Mouse (Mus musculus): ENCODE measurements around the gene Abcb1a.
"Not testable (repeated sequence)": the region's sequence is repeated elsewhere in the genome, so short reads cannot be mapped to it uniquely, and the experiment has no call there.

Gene Abcb1a

GRCm38 (mm10) chr5:8732639-8733038, 72.8 kb downstream of the Abcb1a start:
- no peak for DNase-seq

DNA sequence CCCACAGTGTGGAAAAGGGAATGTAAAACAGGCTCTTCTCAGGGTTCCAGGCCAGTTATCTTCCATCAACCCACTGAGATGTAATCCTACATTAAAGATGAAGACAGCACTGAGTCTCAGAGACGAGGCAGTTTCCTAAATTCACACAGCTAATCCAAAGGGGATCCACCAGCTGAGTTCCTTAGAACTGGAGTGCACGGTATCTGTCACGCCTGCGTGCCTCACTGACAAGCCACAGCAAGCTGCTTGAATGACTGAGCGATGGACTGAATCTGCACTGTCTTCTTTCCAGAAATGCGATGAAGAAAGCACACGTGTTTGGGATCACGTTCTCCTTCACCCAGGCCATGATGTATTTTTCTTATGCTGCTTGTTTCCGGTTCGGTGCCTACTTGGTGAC, 73.4 kb downstream of the Abcb1a start:
- not testable (repeated sequence) for DNase-seq

DNA sequence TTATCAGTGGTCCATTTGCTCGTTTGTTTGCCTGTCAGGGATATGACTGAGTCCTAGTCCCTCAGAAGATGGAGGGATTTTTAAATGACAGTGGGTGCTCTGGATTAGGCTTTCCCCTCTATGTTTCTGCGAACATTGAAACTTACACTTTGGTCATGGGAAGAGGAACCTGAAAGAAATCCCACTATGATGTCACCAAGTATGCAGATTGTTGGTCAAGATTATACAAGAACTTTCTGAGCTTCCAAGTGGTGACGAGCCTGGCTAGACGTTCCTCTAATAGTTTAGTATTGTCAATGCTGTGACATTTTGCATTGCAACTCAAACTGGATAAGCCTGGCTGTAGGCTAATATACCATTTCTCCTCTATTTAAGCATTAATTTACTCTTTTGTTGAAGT, 76.5 kb downstream of the Abcb1a start:
- no peak for DNase-seq

GRCm38 (mm10) chr5:8737062-8737461, 77.2 kb downstream of the Abcb1a start:
- DNase-seq: no peak

DNA sequence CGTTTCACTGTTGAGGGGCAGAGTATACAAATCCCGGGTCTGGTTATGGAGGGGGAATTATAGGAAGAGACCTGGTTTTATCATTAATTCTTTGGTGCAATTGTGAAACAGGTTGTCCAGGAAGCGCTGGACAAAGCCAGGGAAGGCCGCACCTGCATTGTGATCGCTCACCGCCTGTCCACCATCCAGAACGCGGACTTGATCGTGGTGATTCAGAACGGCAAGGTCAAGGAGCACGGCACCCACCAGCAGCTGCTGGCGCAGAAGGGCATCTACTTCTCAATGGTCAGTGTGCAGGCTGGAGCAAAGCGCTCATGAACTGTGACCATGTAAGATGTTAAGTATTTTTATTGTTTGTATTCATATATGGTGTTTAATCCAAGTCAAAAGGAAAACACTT, 87.4 kb downstream of the Abcb1a start:
- DNase-seq: not testable (repeated sequence)

- DNase-seq: no peak
Measured at GRCm38 (mm10) chr5:8772866-8773265, 113.0 kb downstream of the Abcb1a start.

- no peak for DNase-seq
Measured at GRCm38 (mm10) chr5:8778311-8778710, 118.4 kb downstream of the Abcb1a start.

DNA sequence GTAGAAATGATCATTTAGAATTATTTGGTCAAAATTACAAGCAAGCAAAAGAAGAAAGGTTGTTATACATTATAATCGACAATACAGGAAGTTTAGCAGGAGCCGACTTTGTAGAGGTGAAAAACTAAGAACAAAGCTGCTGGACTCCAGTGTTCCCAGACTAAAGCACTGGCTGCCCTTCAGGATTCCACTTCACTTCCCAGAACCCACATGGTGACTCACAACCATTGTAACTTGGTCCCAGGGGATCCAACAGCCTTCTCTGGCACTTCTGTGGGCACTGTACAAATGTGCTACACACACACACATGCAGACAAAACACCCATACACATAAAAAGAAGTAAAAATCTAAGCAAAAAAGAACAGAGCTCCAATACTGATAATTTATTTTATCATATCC, 118.9 kb downstream of the Abcb1a start:
- DNase-seq: no peak

- no peak for DNase-seq
Measured at GRCm38 (mm10) chr5:8792281-8792680, 132.4 kb downstream of the Abcb1a start.

All from cerebellum, postnatal 10 days (tissue).